ENCODE assay signal across 10 mouse cellular contexts in the genomic region with DNA sequence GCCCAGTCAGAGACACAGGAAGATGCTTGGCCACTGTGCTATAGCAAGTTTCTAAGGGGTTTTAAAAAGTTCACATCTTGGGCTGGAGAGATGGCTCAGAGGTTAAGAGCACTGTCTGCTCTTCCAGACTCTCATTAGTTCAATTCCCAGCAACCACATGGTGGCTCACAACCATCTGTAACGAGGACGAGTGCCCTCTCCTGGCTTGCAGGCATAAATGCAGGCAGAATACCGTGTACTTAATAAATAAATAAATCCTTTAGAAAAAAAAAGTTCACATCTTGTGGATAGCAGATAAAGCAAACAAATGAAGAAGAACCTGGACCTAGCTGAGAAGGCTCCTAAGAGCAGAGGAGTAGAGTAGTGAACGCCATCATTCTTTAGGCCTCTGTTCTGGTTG. TPM values are rescaled to one million over a fixed set of nuclear protein-coding genes. Genes with fewer than 3 reads are reported as not detected.
A peak's percentile ranks its signal among the peaks of the same experiment; 100 is the strongest.
DNase-seq lines count a peak whose midpoint lies in the region; ATAC-seq and TF ChIP-seq lines count a peak whose summit lies in the region.
"Had no signal": no experiment of that assay in that cellular context is flagged by ENCODE, and none has a peak within 500 bp of the region (broad histone marks: within the 10 kb centered on the region; RNA-seq: fewer than 3 reads in every experiment).

No protein-coding gene starts in this region.

- no peaks in the 10 kb centered on the region for H3K9me3 ChIP-seq in kidney, postnatal 0 days (replicated peaks; ENCODE audit: low read length)
- H3K9me3 ChIP-seq in kidney, embryonic 15.5 days (replicated peaks) = no peaks in the 10 kb centered on the region
- H3K9me3 ChIP-seq in CH12.LX (replicated peaks; ENCODE audit: low read length) = no peaks in the 10 kb centered on the region
- no peaks in the 10 kb centered on the region for H3K9me3 ChIP-seq in intestine, embryonic 15.5 days
- H3K9me3 ChIP-seq: megakaryocyte, embryonic 14.5 days had no signal

- no peak for DNase-seq in kidney, postnatal 0 days (ENCODE audit: low spot score)
- DNase-seq in CH12.LX (ENCODE audit: extremely low read depth) = peak; percentile 45
- peak; percentile 42 for DNase-seq in MN1 (ENCODE audit: low spot score)
- DNase-seq in right cerebral cortex, adult 18-20 months = no peak
- DNase-seq: cerebellum, adult 11 months; layer of hippocampus, postnatal 36 days had no signal

- in situ Hi-C loops in CH12.LX (cut with MboI; ENCODE audit: low pct_ligation_motif_present, low pct_unique_long_range_greater_than_20kb, low sequenced_read_pairs) = no loop called here

- peak; percentile 26 for TF ChIP-seq RAD21 in CH12.LX (IDR thresholded peaks at IDR 0.05; ENCODE audit: low read depth, low read length)

- H3K9ac ChIP-seq in kidney, postnatal 0 days (ENCODE audit: low read depth, low read length) = no peak overlapping the region
- H3K9ac ChIP-seq in kidney, embryonic 15.5 days = no peak overlapping the region
- no peak overlapping the region for H3K9ac ChIP-seq in CH12.LX (ENCODE audit: insufficient read depth, low read depth)
- H3K9ac ChIP-seq in intestine, embryonic 15.5 days = no peak overlapping the region

- no peak for TF ChIP-seq EP300 in CH12.LX (IDR thresholded peaks at IDR 0.05; ENCODE audit: low read length)

- ATAC-seq in kidney, postnatal 0 days (replicated peaks; ENCODE audit: low FRiP score, low read depth) = no peak
- no peak for ATAC-seq in kidney, embryonic 15.5 days (replicated peaks; ENCODE audit: low FRiP score)
- ATAC-seq in megakaryocyte, adult 5-6 weeks (ENCODE audit: poor library complexity, severe bottlenecking) = peak; percentile 3; the same call in 1 of the 2 replicates
- ATAC-seq in intestine, embryonic 15.5 days = no peak

- H3K4me2 ChIP-seq in kidney, postnatal 0 days (ENCODE audit: low read length) = no peak overlapping the region
- no peak overlapping the region for H3K4me2 ChIP-seq in kidney, embryonic 15.5 days
- H3K4me2 ChIP-seq in CH12.LX (ENCODE audit: insufficient read depth, low read depth, poor library complexity, severe bottlenecking) = no peak overlapping the region
- H3K4me2 ChIP-seq in intestine, embryonic 15.5 days (replicated peaks) = no peak overlapping the region

- peaks cover 46% of the 10 kb centered on the region for H3K36me3 ChIP-seq in kidney, postnatal 0 days (ENCODE audit: insufficient read depth, low read length)
- peaks cover 80% of the 10 kb centered on the region for H3K36me3 ChIP-seq in kidney, embryonic 15.5 days
- H3K36me3 ChIP-seq in CH12.LX (replicated peaks in 1 of 2; ENCODE audit: control insufficient read depth in 1 of 2, insufficient read depth in 1 of 2, low read length in 1 of 2) = peaks cover 70 to 73% of the 10 kb centered on the region in 2 experiments
- H3K36me3 ChIP-seq in intestine, embryonic 15.5 days = peaks cover 22% of the 10 kb centered on the region

- 67% methylated on average over 4 of the region's 4 CpGs for WGBS in kidney, postnatal 0 days
- WGBS in kidney, embryonic 15.5 days = 63% methylated on average over 4 of the region's 4 CpGs
- 54% methylated on average over 4 of the region's 4 CpGs for WGBS in intestine, embryonic 15.5 days

- no peaks in the 10 kb centered on the region for H3K4me1 ChIP-seq in kidney, postnatal 0 days (replicated peaks; ENCODE audit: insufficient read depth, low read length)
- 0 out of 2 replicates have a peak, but pooled peaks cover 4% of the 10 kb centered on the region for H3K4me1 ChIP-seq in kidney, embryonic 15.5 days
- 0 out of 4 replicates have a peak, but pooled peaks cover 0 to 3% of the 10 kb centered on the region in 2 experiments for H3K4me1 ChIP-seq in CH12.LX (ENCODE audit: control insufficient read depth in 1 of 2, insufficient read depth in 2 of 2)
- no peaks in the 10 kb centered on the region; the same call in 1 of the 2 replicates for H3K4me1 ChIP-seq in intestine, embryonic 15.5 days (replicated peaks)

- no peaks in the 10 kb centered on the region for H3K27me3 ChIP-seq in kidney, postnatal 0 days (ENCODE audit: insufficient read depth, low read length)
- no peaks in the 10 kb centered on the region for H3K27me3 ChIP-seq in kidney, embryonic 15.5 days
- H3K27me3 ChIP-seq in CH12.LX (replicated peaks) = no peaks in the 10 kb centered on the region
- H3K27me3 ChIP-seq in intestine, embryonic 15.5 days (replicated peaks) = no peaks in the 10 kb centered on the region

- dilution Hi-C loops in CH12.LX (cut with MboI; ENCODE audit: extremely low pct_ligation_motif_present, extremely low pct_unique_long_range_greater_than_20kb, low sequenced_read_pairs) = no loop called here

- H3K79me2 ChIP-seq in CH12.LX (replicated peaks; ENCODE audit: control insufficient read depth, extremely low read depth, insufficient read depth, poor library complexity, severe bottlenecking) = no peaks in the 10 kb centered on the region

- TF ChIP-seq CTCF in kidney, postnatal 0 days (IDR thresholded peaks at IDR 0.05; ENCODE audit: low read depth) = peak; percentile 66
- peak; percentile 34 to 83; a peak in 2 of 4 replicates for TF ChIP-seq CTCF in CH12.LX (conservative IDR thresholded peaks at IDR 0.05 in 1 of 2, IDR thresholded peaks at IDR 0.05 in 1 of 2; ENCODE audit: low read depth in 2 of 2, low read length in 2 of 2)

- H3K27ac ChIP-seq in kidney, postnatal 0 days = no peak overlapping the region
- H3K27ac ChIP-seq in kidney, embryonic 15.5 days = no peak overlapping the region
- H3K27ac ChIP-seq in CH12.LX (ENCODE audit: insufficient read depth, low read depth) = no peak overlapping the region
- no peak overlapping the region for H3K27ac ChIP-seq in intestine, embryonic 15.5 days

- H3K4me3 ChIP-seq in kidney, postnatal 0 days (replicated peaks; ENCODE audit: low read depth, low read length) = no peak overlapping the region
- H3K4me3 ChIP-seq in kidney, embryonic 15.5 days (replicated peaks) = no peak overlapping the region
- no peak overlapping the region for H3K4me3 ChIP-seq in CH12.LX (replicated peaks in 1 of 3; ENCODE audit: low read depth in 2 of 3, low read length in 2 of 3, poor library complexity in 1 of 3)
- H3K4me3 ChIP-seq in intestine, embryonic 15.5 days (replicated peaks) = no peak overlapping the region
- H3K4me3 ChIP-seq: megakaryocyte, embryonic 14.5 days had no signal

- TF ChIP-seq POLR2A in CH12.LX (IDR thresholded peaks at IDR 0.05; ENCODE audit: low read depth, low read length) = no peak

TF ChIP-seq in CH12.LX, 34 proteins besides CTCF, POLR2A, EP300 and RAD21 (continues in another document):
- TF ChIP-seq ZNF384 (IDR thresholded peaks at IDR 0.05; ENCODE audit: low read depth, low read length) = 0 out of 2 replicates have a peak, but pooled peaks have one; percentile 34
- no peak for TF ChIP-seq ETS1 (conservative IDR thresholded peaks at IDR 0.05; ENCODE audit: low read depth, low read length)
- TF ChIP-seq ELF1 (IDR thresholded peaks at IDR 0.05; ENCODE audit: low read depth, low read length) = no peak
- no peak for TF ChIP-seq TCF12 (IDR thresholded peaks at IDR 0.05; ENCODE audit: low read depth, low read length)
- no peak for TF ChIP-seq MEF2A (IDR thresholded peaks at IDR 0.05; ENCODE audit: borderline replicate concordance, low read depth, low read length)
- TF ChIP-seq NELFE (IDR thresholded peaks at IDR 0.05; ENCODE audit: low read depth, low read length) = no peak
- TF ChIP-seq USF2 (conservative IDR thresholded peaks at IDR 0.05; ENCODE audit: low read depth, low read length) = no peak
- no peak for TF ChIP-seq ZMIZ1 (IDR thresholded peaks at IDR 0.05; ENCODE audit: low read depth, low read length)
- no peak for TF ChIP-seq JUND (conservative IDR thresholded peaks at IDR 0.05; ENCODE audit: low read depth, low read length)
- TF ChIP-seq SMC3 (IDR thresholded peaks at IDR 0.05; ENCODE audit: low read depth, low read length) = peak; percentile 68
- TF ChIP-seq TBP (conservative IDR thresholded peaks at IDR 0.05; ENCODE audit: low read depth, low read length) = no peak
- TF ChIP-seq SIN3A (IDR thresholded peaks at IDR 0.05; ENCODE audit: low read length) = no peak
- TF ChIP-seq CHD2 (IDR thresholded peaks at IDR 0.05; ENCODE audit: low read length) = no peak
- TF ChIP-seq CHD1 (IDR thresholded peaks at IDR 0.05; ENCODE audit: low read depth, low read length) = no peak
- no peak for TF ChIP-seq MAX (IDR thresholded peaks at IDR 0.05; ENCODE audit: low read length)
- TF ChIP-seq ZC3H11A (IDR thresholded peaks at IDR 0.05; ENCODE audit: low read depth, low read length) = no peak
- TF ChIP-seq POLR2AphosphoS2 (IDR thresholded peaks at IDR 0.05; ENCODE audit: low read depth, low read length) = no peak

RNA-seq across cellular contexts. Expression of gene Pgd, which starts 16.2 kb away (rescaled TPM):
- 95.4 and 101 TPM in 2 replicates for polyA plus RNA-seq in kidney, postnatal 0 days (2015; fragmentation: Nextera tagmentation; extraction: Ambion mirVana)
- 124 and 129 TPM in 2 replicates for polyA plus RNA-seq in kidney, embryonic 15.5 days (2015; fragmentation: Nextera tagmentation; extraction: Ambion mirVana)
- total RNA-seq in CH12.LX (2012; rRNA removed) = 51.6 and 52.5 TPM in 2 replicates
- 41.6 and 50.1 TPM in 2 replicates for total RNA-seq in CH12.LX (2014; rRNA removed)
- 251 and 277 TPM in 2 replicates for polyA plus RNA-seq in CH12.LX (2012; ENCODE audit: insufficient read length, low read depth)
- 163 and 175 TPM in 2 replicates for total RNA-seq in megakaryocyte, adult 5-6 weeks (2015)
- total RNA-seq in megakaryocyte, adult 5-6 weeks (2017) = 146 and 161 TPM in 2 replicates
- 195 and 210 TPM in 2 replicates for polyA plus RNA-seq in intestine, embryonic 15.5 days (2015; fragmentation: Nextera tagmentation; extraction: Ambion mirVana)

RNA-seq across cellular contexts. Expression of gene Cenps, which starts 45.3 kb away (rescaled TPM):
- polyA plus RNA-seq in kidney, postnatal 0 days (2015; fragmentation: Nextera tagmentation; extraction: Ambion mirVana) = 25.3 and 28.3 TPM in 2 replicates
- 36.0 and 40.6 TPM in 2 replicates for polyA plus RNA-seq in kidney, embryonic 15.5 days (2015; fragmentation: Nextera tagmentation; extraction: Ambion mirVana)
- total RNA-seq in CH12.LX (2012; rRNA removed) = 19.5 and 22.9 TPM in 2 replicates
- total RNA-seq in CH12.LX (2014; rRNA removed) = 43.7 and 47.9 TPM in 2 replicates
- polyA plus RNA-seq in CH12.LX (2012; ENCODE audit: insufficient read length, low read depth) = 74.6 and 94.0 TPM in 2 replicates
- total RNA-seq in megakaryocyte, adult 5-6 weeks (2015) = 13.0 and 15.8 TPM in 2 replicates
- total RNA-seq in megakaryocyte, adult 5-6 weeks (2017) = 7.7 and 18.6 TPM in 2 replicates
- 21.0 and 23.8 TPM in 2 replicates for polyA plus RNA-seq in intestine, embryonic 15.5 days (2015; fragmentation: Nextera tagmentation; extraction: Ambion mirVana)

RNA-seq across cellular contexts. Expression of gene Cort, which starts 56.2 kb away (rescaled TPM):
- 0.18 TPM in 1 of 2 replicates, not detected in the other for polyA plus RNA-seq in kidney, postnatal 0 days (2015; fragmentation: Nextera tagmentation; extraction: Ambion mirVana)
- polyA plus RNA-seq in kidney, embryonic 15.5 days (2015; fragmentation: Nextera tagmentation; extraction: Ambion mirVana) = 0.32 TPM in 1 of 2 replicates, not detected in the other
- 0.50 and 0.59 TPM in 2 replicates for total RNA-seq in CH12.LX (2012; rRNA removed)
- total RNA-seq in CH12.LX (2014; rRNA removed) = not detected in 2 replicates
- 0.94 and 1.4 TPM in 2 replicates for polyA plus RNA-seq in CH12.LX (2012; ENCODE audit: insufficient read length, low read depth)
- total RNA-seq in megakaryocyte, adult 5-6 weeks (2015) = not detected in 2 replicates
- 0.51 TPM in 1 of 2 replicates, not detected in the other for total RNA-seq in megakaryocyte, adult 5-6 weeks (2017)
- not detected in 2 replicates for polyA plus RNA-seq in intestine, embryonic 15.5 days (2015; fragmentation: Nextera tagmentation; extraction: Ambion mirVana)

Comparison
In these comparisons a context has a peak if more than half of its experiments do, and no peak if none do; other contexts are left out.
1. DNase-seq: peak in CH12.LX (single experiment) and MN1 (single experiment); none in kidney, postnatal 0 days (single experiment) and right cerebral cortex, adult 18-20 months (single experiment).